Mouse (Mus musculus) forebrain, embryonic 13.5 days (tissue): ENCODE results near the gene Ndufb10. TPM values are rescaled to one million over a fixed set of nuclear protein-coding genes. Genes with fewer than 3 reads are reported as not detected.

Experiments used
- ATAC-seq: fragments of 200-750 bp; cut with Nextera tagmentation; 2 replicates; pipeline ENCODE4 v1.8.0; 2017
- H3K27ac ChIP-seq: fragments of 300-500 bp; sonication (generic); 2 replicates; pipeline ENCODE4 v1.5.1; 2015; ENCODE audit warnings: inconsistent platforms, mild to moderate bottlenecking, moderate library complexity
- H3K27me3 ChIP-seq: fragments of 300-500 bp; sonication (generic); 2 replicates; pipeline ENCODE4 v1.6.1; 2015; ENCODE audit warnings: mild to moderate bottlenecking, inconsistent platforms
- H3K36me3 ChIP-seq: fragments of 300-500 bp; sonication (generic); 2 replicates; pipeline ENCODE4 v1.6.1; 2015; ENCODE audit warnings: mild to moderate bottlenecking, inconsistent platforms; ENCODE audit not compliant: poor library complexity, severe bottlenecking
- H3K4me1 ChIP-seq: fragments of 300-500 bp; sonication (generic); 2 replicates; pipeline ENCODE4 v1.6.1; 2015; ENCODE audit warnings: inconsistent platforms
- H3K4me2 ChIP-seq: fragments of 300-500 bp; sonication (generic); 2 replicates; pipeline ENCODE4 v1.6.1; 2015; ENCODE audit warnings: inconsistent platforms, mild to moderate bottlenecking, moderate library complexity
- H3K4me3 ChIP-seq: fragments of 300-500 bp; sonication (generic); 2 replicates; pipeline ENCODE4 v1.5.1; 2015; ENCODE audit warnings: mild to moderate bottlenecking, inconsistent platforms
- H3K9ac ChIP-seq: fragments of 300-500 bp; sonication (generic); 2 replicates; pipeline ENCODE4 v1.6.1; 2015; ENCODE audit warnings: mild to moderate bottlenecking, inconsistent platforms
- H3K9me3 ChIP-seq: fragments of 300-500 bp; sonication (generic); replicated peaks from 2 replicates; pipeline ENCODE4 v1.6.1; 2016; ENCODE audit warnings: inconsistent platforms
- WGBS: fragments of 180-500 bp; shearing (Covaris S2); methylation state at CpG from one replicate; pipeline ENCODE4 v1.1.7; 2015; 5-methylcytosine and 5-hydroxymethylcytosine counted together
- polyA plus RNA-seq: library from polyadenylated mRNA; unstranded; fragments of >200 nt; fragmentation: Nextera tagmentation; extraction: Ambion mirVana; gene quantifications from 2 replicates; pipeline ENCODE4 v1.2.1, GENCODE M21; 2015

The Ndufb10 gene
- polyA plus RNA-seq, result 232 and 253 TPM in 2 replicates

GRCm38 (mm10) chr17:24724184-24724583, at the start of gene Ndufb10:
TSS of gene Ndufb10 (minus strand) at chr17:24724478.
- H3K27ac ChIP-seq, result peak within 1 kb of the TSS; percentile 65
- H3K9me3 ChIP-seq, result no peaks in the 10 kb centered on the region
- H3K4me3 ChIP-seq, result peak within 1 kb of the TSS; percentile 82
- H3K27me3 ChIP-seq, result peaks cover 10% of the 10 kb centered on the region
- H3K36me3 ChIP-seq, result peaks cover 17% of the 10 kb centered on the region
- WGBS, result under 1% methylated on average over 30 of the region's 30 CpGs
- peak within 1 kb of the TSS; percentile 94 for H3K4me2 ChIP-seq
- peak; percentile 74 for ATAC-seq
- peak within 1 kb of the TSS; percentile 96 for H3K9ac ChIP-seq
- H3K4me1 ChIP-seq, result peaks cover 31% of the 10 kb centered on the region

DNA sequence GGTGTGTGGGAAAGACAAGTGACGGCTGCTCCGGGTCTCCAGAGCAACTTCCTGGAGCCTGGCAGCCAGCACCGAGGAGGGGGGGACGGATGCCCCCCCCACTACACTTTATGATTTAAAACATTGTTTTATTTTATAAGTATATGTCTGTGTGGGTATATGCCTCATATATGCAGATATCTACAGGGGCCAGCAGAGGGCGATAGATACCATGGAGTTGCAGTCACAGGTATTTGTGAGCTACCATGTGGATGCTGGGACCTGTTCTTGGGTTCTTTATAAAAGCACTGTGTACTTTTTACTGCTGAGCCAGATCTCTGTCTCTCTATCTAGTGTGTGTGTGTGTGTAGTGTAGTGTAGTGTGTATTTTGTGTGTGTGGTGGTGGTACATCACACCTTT, 49.0 kb upstream of the Ndufb10 start:
- Histone ChIP-seq H3K4me3 (no peak overlapping the region), H3K4me1 (no peaks in the 10 kb centered on the region), H3K4me2 (no peak overlapping the region), H3K36me3 (no peaks in the 10 kb centered on the region), H3K27ac (no peak overlapping the region), H3K9ac (no peak overlapping the region), H3K27me3 (no peaks in the 10 kb centered on the region; the same call in 1 of the 2 replicates), H3K9me3 (no peaks in the 10 kb centered on the region)
- no peak for ATAC-seq
- WGBS, result 89% methylated on average over 5 of the region's 5 CpGs

DNA sequence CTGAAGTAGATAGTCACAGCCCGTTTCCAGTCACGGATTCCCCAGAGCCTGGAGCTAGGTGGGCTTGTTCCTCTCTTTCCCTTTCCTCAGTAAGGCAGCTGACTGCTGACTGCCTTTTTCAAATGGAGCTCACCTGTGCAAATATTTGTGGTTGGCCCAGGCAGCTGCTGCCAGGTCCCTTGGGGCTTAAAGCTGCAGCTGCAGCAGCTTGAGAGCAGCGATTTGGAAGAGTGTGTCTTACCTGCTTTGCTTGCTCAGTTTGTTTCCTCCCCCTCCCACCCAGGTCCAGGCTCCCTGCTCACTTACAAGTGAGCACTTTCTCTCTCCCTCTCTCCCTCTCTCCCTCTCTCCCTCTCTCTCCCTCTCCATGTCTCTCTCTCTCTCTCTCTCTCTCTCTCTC, 44.9 kb upstream of the Ndufb10 start:
- Histone ChIP-seq H3K9ac (no peak overlapping the region), H3K27me3 (no peaks in the 10 kb centered on the region; the same call in 1 of the 2 replicates), H3K4me3 (no peak overlapping the region), H3K9me3 (no peaks in the 10 kb centered on the region), H3K36me3 (no peaks in the 10 kb centered on the region), H3K4me1 (no peaks in the 10 kb centered on the region), H3K4me2 (no peak overlapping the region), H3K27ac (no peak overlapping the region)
- ATAC-seq, result no peak
- WGBS, result 49% methylated on average over 3 of the region's 3 CpGs

- Histone ChIP-seq H3K27ac (no peak overlapping the region), H3K27me3 (no peaks in the 10 kb centered on the region; the same call in 1 of the 2 replicates), H3K4me1 (no peaks in the 10 kb centered on the region), H3K4me2 (no peak overlapping the region), H3K4me3 (no peak overlapping the region), H3K9me3 (no peaks in the 10 kb centered on the region), H3K36me3 (no peaks in the 10 kb centered on the region), H3K9ac (no peak overlapping the region)
- no peak for ATAC-seq
- whole genome bisulfite sequencing, result 22% methylated on average over 12 of the region's 12 CpGs
Observed at GRCm38 (mm10) chr17:24766266-24766875, 42.1 kb upstream of the Ndufb10 start.

DNA sequence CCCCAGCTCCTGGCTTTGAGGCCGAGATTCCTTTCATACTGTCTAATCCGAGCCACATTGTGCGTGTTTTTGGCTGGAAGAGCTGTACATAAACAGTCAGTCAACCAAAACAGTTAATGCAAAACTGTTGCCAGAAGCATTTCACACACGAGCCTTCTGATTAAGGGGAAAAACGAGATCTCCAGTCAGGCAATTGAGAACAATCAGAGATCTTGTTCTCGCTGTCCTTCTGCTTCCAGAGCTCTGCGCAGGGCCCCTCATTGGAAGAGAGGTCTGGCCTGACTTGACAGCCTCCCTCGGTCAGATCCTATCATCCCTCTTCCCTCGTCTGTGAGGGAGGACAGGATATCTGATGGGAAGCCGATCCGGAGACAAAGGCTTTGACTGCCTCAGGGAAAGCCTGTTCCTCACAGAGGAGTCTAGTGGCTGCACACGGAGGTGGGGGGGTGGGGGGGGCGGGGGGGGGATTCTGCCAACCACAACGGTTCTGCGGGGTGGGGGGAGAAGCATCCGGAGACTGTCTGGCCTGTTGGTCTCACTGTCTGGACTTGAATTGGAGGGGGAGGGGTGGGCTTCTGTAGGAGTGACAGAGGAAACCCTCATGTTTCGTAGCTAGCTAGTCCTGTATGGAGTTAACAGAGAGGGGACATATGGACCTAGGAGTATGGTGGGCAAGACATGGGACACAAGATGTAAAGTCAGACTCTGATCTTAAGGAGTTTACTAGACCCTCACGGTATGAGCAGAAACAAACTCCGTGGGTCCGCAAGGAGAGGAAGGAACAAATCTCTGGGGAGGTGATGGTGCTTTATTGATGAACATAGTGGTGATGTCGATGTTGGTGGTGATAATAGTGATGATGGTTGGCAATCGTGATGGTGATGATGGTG, 41.0 kb upstream of the Ndufb10 start:
- no peak for ATAC-seq
- Histone ChIP-seq H3K4me3 (no peak overlapping the region), H3K9ac (no peak overlapping the region), H3K9me3 (no peaks in the 10 kb centered on the region), H3K27me3 (no peaks in the 10 kb centered on the region; the same call in 1 of the 2 replicates), H3K4me2 (no peak overlapping the region), H3K4me1 (no peaks in the 10 kb centered on the region), H3K27ac (no peak overlapping the region), H3K36me3 (no peaks in the 10 kb centered on the region)
- 59% methylated on average over 21 of the region's 22 CpGs for WGBS

DNA sequence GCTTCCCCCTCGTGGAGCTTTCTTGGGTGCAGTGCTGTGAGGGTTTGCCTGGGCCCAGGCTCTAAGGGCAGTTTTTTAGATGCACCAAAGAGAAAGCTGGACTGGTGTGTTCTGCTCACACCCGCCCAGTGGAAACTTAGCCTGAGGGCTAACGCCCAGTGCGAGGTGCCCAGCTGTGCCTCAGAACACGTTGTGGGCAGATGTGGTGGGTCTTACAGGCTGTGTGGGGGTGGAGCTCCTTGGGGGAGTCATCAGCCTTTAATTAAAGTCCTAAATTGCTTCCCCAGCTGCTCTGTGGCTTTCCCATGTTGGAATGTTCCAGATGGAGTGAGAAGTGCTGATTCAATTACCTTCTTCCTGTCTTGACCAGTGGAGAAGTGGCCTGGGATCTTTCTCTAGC, 36.8 kb upstream of the Ndufb10 start:
- no peak overlapping the region for H3K4me2 ChIP-seq
- H3K9ac ChIP-seq, result no peak overlapping the region
- H3K4me3 ChIP-seq, result no peak overlapping the region
- no peaks in the 10 kb centered on the region for H3K9me3 ChIP-seq
- H3K4me1 ChIP-seq, result no peaks in the 10 kb centered on the region
- 60% methylated on average over 5 of the region's 5 CpGs for WGBS
- no peak overlapping the region for H3K27ac ChIP-seq
- H3K27me3 ChIP-seq, result peaks cover 12% of the 10 kb centered on the region; the same call in 1 of the 2 replicates
- no peak for ATAC-seq
- no peaks in the 10 kb centered on the region for H3K36me3 ChIP-seq

DNA sequence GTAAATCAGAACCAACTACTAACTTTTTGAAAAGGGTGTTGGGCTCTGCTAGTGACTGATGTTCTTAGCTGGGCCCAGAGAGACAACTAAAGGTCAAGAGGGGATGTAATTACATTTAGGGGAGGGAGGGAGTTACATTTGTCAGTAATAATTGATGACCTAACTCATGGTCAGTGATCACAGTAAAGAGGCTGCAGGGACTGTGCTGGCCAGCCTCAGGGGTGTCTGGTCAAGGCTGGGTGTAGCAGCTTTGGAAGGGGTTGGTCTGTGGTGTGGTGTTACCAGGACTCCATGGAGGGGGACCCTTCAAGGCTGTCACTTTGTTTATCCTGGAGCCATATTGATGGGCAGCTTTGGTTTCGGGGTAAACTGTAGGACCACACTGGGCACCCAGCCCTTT, 33.1 kb upstream of the Ndufb10 start:
- H3K9ac ChIP-seq, result no peak overlapping the region
- no peak overlapping the region for H3K27ac ChIP-seq
- no peak overlapping the region for H3K4me3 ChIP-seq
- WGBS, result 81% methylated on average over 1 of the region's 1 CpGs
- H3K27me3 ChIP-seq, result peaks cover 49% of the 10 kb centered on the region
- no peaks in the 10 kb centered on the region for H3K36me3 ChIP-seq
- peaks cover 9% of the 10 kb centered on the region for H3K4me1 ChIP-seq
- H3K4me2 ChIP-seq, result no peak overlapping the region
- no peak for ATAC-seq
- no peaks in the 10 kb centered on the region for H3K9me3 ChIP-seq

GRCm38 (mm10) chr17:24752415-24753394, 28.4 kb upstream of the Ndufb10 start, which contains the start of gene Hs3st6:
TSS of gene Hs3st6 (plus strand) at chr17:24752988.
- peak; percentile 70; the same call in 1 of the 2 replicates for ATAC-seq
- Histone ChIP-seq H3K4me3 (peak within 1 kb of the TSS; percentile 52), H3K4me1 (peaks cover 13% of the 10 kb centered on the region), H3K9ac (peak within 1 kb of the TSS; percentile 58), H3K9me3 (no peaks in the 10 kb centered on the region), H3K36me3 (no peaks in the 10 kb centered on the region), H3K4me2 (peak within 1 kb of the TSS; percentile 90), H3K27me3 (peaks cover 73% of the 10 kb centered on the region), H3K27ac (no peak within 1 kb of the TSS)
- WGBS, result 1% methylated on average over 57 of the region's 82 CpGs

DNA sequence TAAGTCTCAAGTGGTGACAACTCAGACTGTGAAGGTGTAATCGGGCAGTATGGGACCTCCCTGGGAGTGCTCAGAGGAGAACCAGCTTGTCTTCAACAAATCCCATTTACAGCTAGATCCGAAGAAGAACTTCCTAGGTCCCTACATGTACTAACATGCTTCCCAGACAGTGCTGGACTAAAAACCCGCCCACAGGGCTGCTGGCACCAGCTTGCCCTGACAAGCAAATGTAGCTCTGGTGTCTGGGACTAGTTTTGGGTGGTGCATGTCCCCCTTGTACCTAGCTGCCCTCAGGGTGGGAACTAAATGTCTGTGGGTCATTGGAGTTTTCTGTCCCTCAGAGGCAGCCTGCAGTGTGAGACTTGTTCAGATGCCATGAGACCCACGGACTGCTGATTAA, 27.2 kb upstream of the Ndufb10 start:
- peaks cover 73% of the 10 kb centered on the region for H3K27me3 ChIP-seq
- peaks cover 13% of the 10 kb centered on the region for H3K4me1 ChIP-seq
- H3K9me3 ChIP-seq, result no peaks in the 10 kb centered on the region
- no peak overlapping the region for H3K4me3 ChIP-seq
- no peaks in the 10 kb centered on the region for H3K36me3 ChIP-seq
- H3K27ac ChIP-seq, result no peak overlapping the region
- H3K4me2 ChIP-seq, result no peak overlapping the region
- WGBS, result 17% methylated on average over 4 of the region's 4 CpGs
- no peak for ATAC-seq
- no peak overlapping the region for H3K9ac ChIP-seq

GRCm38 (mm10) chr17:24746986-24747385, 22.7 kb upstream of the Ndufb10 start:
- Histone ChIP-seq H3K9ac (no peak overlapping the region), H3K4me1 (no peaks in the 10 kb centered on the region), H3K4me2 (no peak overlapping the region)

More at GRCm38 (mm10) chr17:24746986-24747385, 22.7 kb upstream of the Ndufb10 start:
- no peaks in the 10 kb centered on the region; the same call in 1 of the 2 replicates for H3K36me3 ChIP-seq
- peaks cover 32% of the 10 kb centered on the region for H3K27me3 ChIP-seq
- no peak overlapping the region for H3K27ac ChIP-seq
- ATAC-seq, result no peak
- no peaks in the 10 kb centered on the region for H3K9me3 ChIP-seq
- WGBS, result 54% methylated on average over 4 of the region's 4 CpGs
- no peak overlapping the region for H3K4me3 ChIP-seq
